Mouse (Mus musculus): Measurements from ENCODE around the gene Supt3.

The Supt3 gene

GRCm38 (mm10) chr17:44776738-44777270 is at the start of gene Supt3:
Gene Supt3, plus strand, starts transcription at chr17:44777152.
- peak; percentile 98 for DNase-seq (ENCODE audit: low read depth, low spot score)

- no peak for DNase-seq (ENCODE audit: low read depth, low spot score)
Observed at GRCm38 (mm10) chr17:44727675-44728074, 49.3 kb upstream of the Supt3 start.

- no peak for DNase-seq (ENCODE audit: low read depth, low spot score)
Observed at GRCm38 (mm10) chr17:44728464-44728863, 48.5 kb upstream of the Supt3 start.

GRCm38 (mm10) chr17:44733544-44734310 is 43.2 kb upstream of the Supt3 start:
- peak; percentile 49 for DNase-seq (ENCODE audit: low read depth, low spot score)

GRCm38 (mm10) chr17:44734501-44735222 is 42.3 kb upstream of the Supt3 start:
- DNase-seq (ENCODE audit: low read depth, low spot score), result peak; percentile 61

- DNase-seq (ENCODE audit: low read depth, low spot score), result peak; percentile 71
Observed at GRCm38 (mm10) chr17:44735223-44735990, 41.5 kb upstream of the Supt3 start.

GRCm38 (mm10) chr17:44735991-44736561 is 40.9 kb upstream of the Supt3 start:
- DNase-seq (ENCODE audit: low read depth, low spot score), result peak; percentile 76

GRCm38 (mm10) chr17:44737275-44738120 is 39.5 kb upstream of the Supt3 start:
- peak; percentile 41 for DNase-seq (ENCODE audit: low read depth, low spot score)

- no peak for DNase-seq (ENCODE audit: low read depth, low spot score)
Observed at GRCm38 (mm10) chr17:44738121-44738637, 38.8 kb upstream of the Supt3 start.

- DNase-seq (ENCODE audit: low read depth, low spot score), result no peak
Observed at GRCm38 (mm10) chr17:44742246-44742645, 34.7 kb upstream of the Supt3 start.

- peak; percentile 57 for DNase-seq (ENCODE audit: low read depth, low spot score)
Observed at GRCm38 (mm10) chr17:44743780-44744179, 33.2 kb upstream of the Supt3 start.

GRCm38 (mm10) chr17:44745378-44745777 is 31.6 kb upstream of the Supt3 start:
- no peak for DNase-seq (ENCODE audit: low read depth, low spot score)

- DNase-seq (ENCODE audit: low read depth, low spot score), result no peak
Observed at GRCm38 (mm10) chr17:44766318-44766717, 10.6 kb upstream of the Supt3 start.

GRCm38 (mm10) chr17:44766975-44767374 is 10.0 kb upstream of the Supt3 start:
- DNase-seq (ENCODE audit: low read depth, low spot score), result no peak

GRCm38 (mm10) chr17:44767375-44767774 is 9.6 kb upstream of the Supt3 start:
- no peak for DNase-seq (ENCODE audit: low read depth, low spot score)

- DNase-seq (ENCODE audit: low read depth, low spot score), result no peak
Observed at GRCm38 (mm10) chr17:44768522-44768921, 8.4 kb upstream of the Supt3 start.

GRCm38 (mm10) chr17:44770871-44771270 is 6.1 kb upstream of the Supt3 start:
- DNase-seq (ENCODE audit: low read depth, low spot score), result no peak

- no peak for DNase-seq (ENCODE audit: low read depth, low spot score)
Observed at GRCm38 (mm10) chr17:44772576-44772975, 4.4 kb upstream of the Supt3 start.

- DNase-seq (ENCODE audit: low read depth, low spot score), result peak; percentile 83
Observed at GRCm38 (mm10) chr17:44777337-44777804, 419 bp downstream of the Supt3 start.

- no peak for DNase-seq (ENCODE audit: low read depth, low spot score)
Observed at GRCm38 (mm10) chr17:44778141-44778540, 1.2 kb downstream of the Supt3 start.

All from ZHBTc4 (cell line).